13 mouse cellular contexts compared by ENCODE assay signal in genomic region chr7:110702414-110702783, GRCm38 (mm10).
DNase-seq lines count a peak whose midpoint lies in the region.
"Had no signal": no experiment of that assay in that cellular context is flagged by ENCODE, and none has a peak within 500 bp of the region (broad histone marks: within the 10 kb centered on the region; RNA-seq: fewer than 3 reads in every experiment).

No protein-coding gene starts in this region.

- WGBS in forebrain, embryonic 10.5 days: 84% methylated on average over 6 of the region's 6 CpGs

- H3K36me3 ChIP-seq in forebrain, embryonic 10.5 days (replicated peaks): no peaks in the 10 kb centered on the region
- H3K36me3 ChIP-seq: G1E; liver, embryonic 15.5 days; midbrain, embryonic 10.5 days had no signal

- H3K27ac ChIP-seq in forebrain, embryonic 10.5 days: no peak overlapping the region
- H3K27ac ChIP-seq: hindbrain, embryonic 14.5 days; liver, embryonic 15.5 days; midbrain, embryonic 10.5 days had no signal

- H3K4me3 ChIP-seq in forebrain, embryonic 10.5 days: no peak overlapping the region
- H3K4me3 ChIP-seq: erythroblast, embryonic 14.5 days; liver, embryonic 15.5 days; midbrain, embryonic 10.5 days had no signal

- intact Hi-C loops in left cerebral cortex, postnatal 14 days (cut with DNase I): no loop called here

- peaks cover 11% of the 10 kb centered on the region; the same call in 1 of the 2 replicates for H3K4me1 ChIP-seq in forebrain, embryonic 10.5 days
- H3K4me1 ChIP-seq: liver, embryonic 15.5 days; midbrain, embryonic 10.5 days had no signal

- H3K27me3 ChIP-seq in forebrain, embryonic 10.5 days (ENCODE audit: poor library complexity, severe bottlenecking): no peaks in the 10 kb centered on the region
- H3K27me3 ChIP-seq: liver, embryonic 15.5 days had no signal

- DNase-seq in adrenal gland, adult 2 months: peak; percentile 61
- DNase-seq in adrenal gland, postnatal 25 days: no peak
- DNase-seq in ovary, adult 18-20 months (ENCODE audit: low spot score): peak; percentile 41
- DNase-seq in ovary, postnatal 14 days (ENCODE audit: low spot score): no peak
- peak; percentile 52 to 76 for DNase-seq in left cerebral cortex, postnatal 14 days (ENCODE audit: low spot score in 2 of 2)
- DNase-seq in right cerebral cortex, postnatal 14 days: peak; percentile 37
- DNase-seq in thymus, postnatal 14 days: no peak
- no peak for DNase-seq in forebrain, embryonic 10.5 days (ENCODE audit: extremely low spot score, low spot score)

- no peaks in the 10 kb centered on the region for H3K9me3 ChIP-seq in forebrain, embryonic 10.5 days
- H3K9me3 ChIP-seq: G1E; liver, embryonic 15.5 days; midbrain, embryonic 10.5 days had no signal

Comparison
In these comparisons a context has a peak if more than half of its experiments do, and no peak if none do; other contexts are left out.
1. DNase-seq: peak in adrenal gland, adult 2 months (single experiment), ovary, adult 18-20 months (single experiment), left cerebral cortex, postnatal 14 days (2 of 2) and right cerebral cortex, postnatal 14 days (single experiment); none in adrenal gland, postnatal 25 days (single experiment), ovary, postnatal 14 days (single experiment), thymus, postnatal 14 days (single experiment) and forebrain, embryonic 10.5 days (single experiment).